Mouse (Mus musculus) ES-Bruce4 (cell line): Measurements from ENCODE around the gene Dbn1. TPM values are rescaled to one million over a fixed set of nuclear protein-coding genes. Genes with fewer than 3 reads are reported as not detected.

Experiments
- H3K27ac ChIP-seq: 2 replicates; pipeline ENCODE4 v1.5.1; 2012; ENCODE audit warnings: low read length, inconsistent platforms; ENCODE audit not compliant: insufficient read depth
- H3K27me3 ChIP-seq: 2 replicates; pipeline ENCODE4 v1.6.1; 2012; ENCODE audit warnings: mild to moderate bottlenecking, low read length, inconsistent platforms; ENCODE audit not compliant: control insufficient read depth, poor library complexity, insufficient read depth, severe bottlenecking
- H3K36me3 ChIP-seq: 2 replicates; pipeline ENCODE4 v1.6.1; 2012; ENCODE audit warnings: inconsistent platforms, mild to moderate bottlenecking, low read length, moderate library complexity; ENCODE audit not compliant: control insufficient read depth, poor library complexity, insufficient read depth, severe bottlenecking
- H3K4me1 ChIP-seq: one replicate; pipeline ENCODE4 v1.8.1; 2011; ENCODE audit warnings: low read length; ENCODE audit not compliant: control insufficient read depth, insufficient read depth
- H3K4me3 ChIP-seq: 2 replicates; pipeline ENCODE4 v1.5.1; 2011; ENCODE audit warnings: low read depth, mild to moderate bottlenecking, low read length
- H3K9ac ChIP-seq: 2 replicates; pipeline ENCODE4 v1.6.1; 2012; ENCODE audit warnings: low read depth, mild to moderate bottlenecking, inconsistent platforms; ENCODE audit not compliant: poor library complexity, severe bottlenecking
- H3K9me3 ChIP-seq: replicated peaks from 2 replicates; pipeline ENCODE4 v1.6.1; 2012; ENCODE audit warnings: mild to moderate bottlenecking, low read length, inconsistent platforms; ENCODE audit not compliant: control insufficient read depth, poor library complexity, insufficient read depth, severe bottlenecking
- CTCF ChIP-seq: IDR thresholded peaks from one replicate; pipeline ENCODE4 v1.8.1; 2011; ENCODE audit warnings: low read depth, low read length
- EP300 ChIP-seq: IDR thresholded peaks from 2 replicates; pipeline ENCODE4 v1.6.1; 2011; ENCODE audit warnings: low read depth, low read length; ENCODE audit not compliant: insufficient read depth
- POLR2A ChIP-seq: IDR thresholded peaks from one replicate; pipeline ENCODE4 v1.8.1; 2011; ENCODE audit warnings: low read length; ENCODE audit not compliant: insufficient read depth
- polyA plus RNA-seq: library from polyadenylated mRNA; stranded (reverse); fragments of >200 nt; gene quantifications from 2 replicates; pipeline ENCODE4 v1.2.4, GENCODE M21; 2011; ENCODE audit warnings: low read depth; ENCODE audit not compliant: missing spikeins, insufficient read depth, insufficient read length

Gene Dbn1
- polyA plus RNA-seq, 1 experiment: 43.6 TPM

GRCm38 (mm10) chr13:55477492-55477891 is 10.4 kb downstream of the Dbn1 start:
- TF ChIP-seq CTCF (no peak), POLR2A (no peak), EP300 (no peak)
- no peaks in the 10 kb centered on the region for H3K36me3 ChIP-seq
- H3K27me3 ChIP-seq: no peaks in the 10 kb centered on the region
- H3K4me1 ChIP-seq: no peaks in the 10 kb centered on the region
- no peak overlapping the region for H3K27ac ChIP-seq
- no peaks in the 10 kb centered on the region for H3K9me3 ChIP-seq
- no peak overlapping the region for H3K4me3 ChIP-seq
- H3K9ac ChIP-seq: no peak overlapping the region

- no peak for TF ChIP-seq EP300
- TF ChIP-seq POLR2A: no peak
- no peak for TF ChIP-seq CTCF
- no peak overlapping the region for H3K4me3 ChIP-seq
- H3K4me1 ChIP-seq: no peaks in the 10 kb centered on the region
- H3K27ac ChIP-seq: no peak overlapping the region
- H3K9ac ChIP-seq: no peak overlapping the region
- H3K36me3 ChIP-seq: no peaks in the 10 kb centered on the region
- H3K27me3 ChIP-seq: no peaks in the 10 kb centered on the region
- H3K9me3 ChIP-seq: no peaks in the 10 kb centered on the region
Observed at GRCm38 (mm10) chr13:55476256-55476655, 11.7 kb downstream of the Dbn1 start.

- Histone ChIP-seq H3K9ac (no peak overlapping the region), H3K36me3 (no peaks in the 10 kb centered on the region), H3K27me3 (no peaks in the 10 kb centered on the region), H3K4me3 (no peak overlapping the region), H3K27ac (no peak overlapping the region), H3K9me3 (no peaks in the 10 kb centered on the region), H3K4me1 (no peaks in the 10 kb centered on the region)
- TF ChIP-seq CTCF (no peak), POLR2A (no peak), EP300 (no peak)
Observed at GRCm38 (mm10) chr13:55475750-55476149, 12.2 kb downstream of the Dbn1 start.

- Histone ChIP-seq H3K4me1 (no peaks in the 10 kb centered on the region), H3K36me3 (no peaks in the 10 kb centered on the region), H3K4me3 (no peak overlapping the region), H3K9me3 (no peaks in the 10 kb centered on the region), H3K27ac (no peak overlapping the region), H3K27me3 (no peaks in the 10 kb centered on the region), H3K9ac (no peak overlapping the region)
- TF ChIP-seq POLR2A (no peak), EP300 (no peak), CTCF (no peak)
Observed at GRCm38 (mm10) chr13:55474621-55475069, 13.3 kb downstream of the Dbn1 start.

GRCm38 (mm10) chr13:55473961-55474360 is 13.9 kb downstream of the Dbn1 start:
- Histone ChIP-seq H3K27ac (no peak overlapping the region), H3K27me3 (no peaks in the 10 kb centered on the region), H3K9ac (no peak overlapping the region), H3K4me1 (no peaks in the 10 kb centered on the region), H3K4me3 (no peak overlapping the region), H3K9me3 (no peaks in the 10 kb centered on the region), H3K36me3 (no peaks in the 10 kb centered on the region)
- TF ChIP-seq CTCF (no peak), EP300 (no peak), POLR2A (no peak)

GRCm38 (mm10) chr13:55473076-55473831 is 14.7 kb downstream of the Dbn1 start:
- Histone ChIP-seq H3K27me3 (no peaks in the 10 kb centered on the region), H3K9me3 (no peaks in the 10 kb centered on the region), H3K36me3 (no peaks in the 10 kb centered on the region), H3K4me3 (peak overlapping the region; percentile 93), H3K9ac (peak overlapping the region; percentile 79), H3K27ac (no peak overlapping the region), H3K4me1 (no peaks in the 10 kb centered on the region)
- TF ChIP-seq CTCF (peak; percentile 45), POLR2A (no peak), EP300 (no peak)
